Mouse (Mus musculus) MEL (cell line): ENCODE data around the gene Rbm18. TPM values are rescaled to one million over a fixed set of nuclear protein-coding genes. Genes with fewer than 3 reads are reported as not detected.

Experiments used
- DNase-seq: peaks from one replicate; pipeline ENCODE4 v3.0.0; 2011; ENCODE audit warnings: low read depth, low spot score
- H3K27ac ChIP-seq: 2 replicates; pipeline ENCODE4 v1.5.1; 2012; ENCODE audit warnings: low read depth, mild to moderate bottlenecking, control low read depth, low read length, moderate library complexity; ENCODE audit not compliant: control insufficient read depth
- H3K27me3 ChIP-seq, 2 experiments: fragments of 150-350 bp in 1 of 2; sonication (generic) in 1 of 2; 2 replicates each; pipeline ENCODE4 v1.6.1; 2012; ENCODE audit warnings: low read length in 2 of 2, mild to moderate bottlenecking in 2 of 2, improper control_type of control experiment in 1 of 2, moderate library complexity in 1 of 2; ENCODE audit not compliant: insufficient read depth in 2 of 2, control insufficient read depth in 1 of 2
- H3K36me3 ChIP-seq, 2 experiments: 2 replicates each; pipeline ENCODE4 v1.6.1; 2012 to 2014; ENCODE audit warnings: low read length in 2 of 2, improper control_type of control experiment in 1 of 2, inconsistent platforms in 1 of 2, mild to moderate bottlenecking in 1 of 2; ENCODE audit not compliant: insufficient read depth in 2 of 2, control insufficient read depth in 1 of 2
- H3K4me1 ChIP-seq, 2 experiments: fragments of 150-350 bp in 1 of 2; sonication (generic) in 1 of 2; 2 replicates each; pipeline ENCODE4 v1.6.1; 2012; ENCODE audit warnings: low read length in 2 of 2, improper control_type of control experiment in 1 of 2, mild to moderate bottlenecking in 1 of 2; ENCODE audit not compliant: insufficient read depth in 2 of 2, control insufficient read depth in 1 of 2
- H3K4me3 ChIP-seq, 2 experiments: fragments of 150-350 bp in 1 of 2; sonication (generic) in 1 of 2; 2 replicates each; pipeline ENCODE4 v1.5.1; 2012; ENCODE audit warnings: low read depth in 2 of 2, low read length in 2 of 2, mild to moderate bottlenecking in 2 of 2, moderate library complexity in 2 of 2, control low read depth in 1 of 2, improper control_type of control experiment in 1 of 2; ENCODE audit not compliant: control insufficient read depth in 1 of 2, insufficient read depth in 1 of 2
- H3K79me2 ChIP-seq: 2 replicates; pipeline ENCODE4 v1.6.1; 2012; ENCODE audit warnings: mild to moderate bottlenecking, low read length, moderate library complexity; ENCODE audit not compliant: control insufficient read depth, poor library complexity, insufficient read depth
- H3K9ac ChIP-seq: 2 replicates; pipeline ENCODE4 v1.6.1; 2012; ENCODE audit warnings: low read depth, mild to moderate bottlenecking, control low read depth, low read length, moderate library complexity; ENCODE audit not compliant: control insufficient read depth, poor library complexity, severe bottlenecking
- H3K9me3 ChIP-seq: fragments of 150-350 bp; sonication (generic); replicated peaks from 2 replicates; pipeline ENCODE4 v1.6.1; 2012; ENCODE audit warnings: mild to moderate bottlenecking, low read length, improper control_type of control experiment, moderate library complexity; ENCODE audit not compliant: insufficient read depth
- ELF1 ChIP-seq: IDR thresholded peaks from 2 replicates; pipeline ENCODE4 v1.6.1; 2014; ENCODE audit warnings: low read depth, mild to moderate bottlenecking, inconsistent platforms, low read length, improper control_type of control experiment, moderate library complexity
- GATA1 ChIP-seq: IDR thresholded peaks from 2 replicates; pipeline ENCODE4 v1.6.1; 2011; ENCODE audit warnings: low read depth, low read length, improper control_type of control experiment
- JUND ChIP-seq: IDR thresholded peaks from 2 replicates; pipeline ENCODE4 v1.6.1; 2011; ENCODE audit warnings: low read depth, mild to moderate bottlenecking, improper control_type of control experiment, low read length
- MAX ChIP-seq: IDR thresholded peaks from 2 replicates; pipeline ENCODE4 v1.6.1; 2011; ENCODE audit warnings: low read length, improper control_type of control experiment
- MAZ ChIP-seq: IDR thresholded peaks from 2 replicates; pipeline ENCODE4 v1.6.1; 2012; ENCODE audit warnings: low read depth, mild to moderate bottlenecking, inconsistent platforms, low read length, improper control_type of control experiment
- MXI1 ChIP-seq: IDR thresholded peaks from 2 replicates; pipeline ENCODE4 v1.6.1; 2011; ENCODE audit warnings: mild to moderate bottlenecking, low read depth, low read length, improper control_type of control experiment
- MYB ChIP-seq: IDR thresholded peaks from 2 replicates; pipeline ENCODE4 v1.6.1; 2011; ENCODE audit warnings: mild to moderate bottlenecking, low read depth, low read length, improper control_type of control experiment
- RCOR1 ChIP-seq: IDR thresholded peaks from 2 replicates; pipeline ENCODE4 v1.6.1; 2012; ENCODE audit warnings: low read depth, mild to moderate bottlenecking, inconsistent platforms, low read length, improper control_type of control experiment
- SIN3A ChIP-seq: IDR thresholded peaks from 2 replicates; pipeline ENCODE4 v1.6.1; 2012; ENCODE audit warnings: low read length, improper control_type of control experiment, inconsistent platforms
- SMC3 ChIP-seq: IDR thresholded peaks from 2 replicates; pipeline ENCODE4 v1.6.1; 2011; ENCODE audit warnings: low read depth, low read length, improper control_type of control experiment
- TCF12 ChIP-seq: IDR thresholded peaks from 2 replicates; pipeline ENCODE4 v1.6.1; 2014; ENCODE audit warnings: low read depth, mild to moderate bottlenecking, inconsistent platforms, low read length, improper control_type of control experiment, moderate library complexity
- UBTF ChIP-seq: IDR thresholded peaks from 2 replicates; pipeline ENCODE4 v1.6.1; 2012; ENCODE audit warnings: low read depth, mild to moderate bottlenecking, inconsistent platforms, low read length, improper control_type of control experiment, moderate library complexity, borderline replicate concordance; ENCODE audit not compliant: insufficient read depth
- USF1 ChIP-seq: IDR thresholded peaks from 2 replicates; pipeline ENCODE4 v1.6.1; 2014; ENCODE audit warnings: low read depth, mild to moderate bottlenecking, inconsistent platforms, low read length, improper control_type of control experiment, moderate library complexity
- ZKSCAN1 ChIP-seq: IDR thresholded peaks from 2 replicates; pipeline ENCODE4 v1.6.1; 2012; ENCODE audit warnings: low read depth, mild to moderate bottlenecking, inconsistent platforms, low read length, improper control_type of control experiment, moderate library complexity
- ZNF384 ChIP-seq: IDR thresholded peaks from 2 replicates; pipeline ENCODE4 v1.6.1; 2012; ENCODE audit warnings: low read depth, mild to moderate bottlenecking, inconsistent platforms, low read length, improper control_type of control experiment
- polyA plus RNA-seq, 2 experiments: library from polyadenylated mRNA; stranded (reverse) in 1 of 2; unstranded in 1 of 2; fragments of >175 nt in 1 of 2; fragments of >200 nt in 1 of 2; gene quantifications; 2 replicates each; pipeline versions ENCODE4 v1.2.1 to v1.2.4; 2012; ENCODE audit warnings: low replicate concordance in 2 of 2, low read depth in 1 of 2; ENCODE audit not compliant: insufficient read length in 2 of 2, insufficient read depth in 1 of 2, missing spikeins in 1 of 2
- total RNA-seq: library from RNA; depleted of rRNA; stranded (reverse); fragments of 300-350 nt; gene quantifications from 2 replicates; pipeline ENCODE4 v1.2.3, GENCODE M21; 2012

Rbm18 gene
- total and polyA plus RNA-seq, 3 experiments: 16.7 to 20.1 TPM; not detected in 1

DNA sequence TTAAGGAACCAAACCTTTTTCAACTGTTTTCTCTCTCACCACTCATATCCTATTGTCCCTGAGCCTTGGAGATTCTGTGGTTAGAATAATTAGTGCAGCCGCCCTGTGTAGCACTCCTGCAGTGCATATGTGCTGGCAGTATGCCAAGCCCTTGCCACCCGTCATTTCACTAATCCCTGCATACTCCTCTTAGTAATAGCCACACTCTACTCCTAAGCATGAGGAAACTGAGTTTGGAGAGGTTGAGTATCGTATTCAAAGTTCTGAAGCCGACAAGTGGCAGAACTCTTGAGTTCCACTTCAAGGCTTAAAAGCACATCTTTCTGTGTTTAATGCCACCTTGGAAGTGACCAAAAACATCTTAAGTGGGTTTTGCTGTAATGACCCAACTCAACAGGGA, 35.6 kb upstream of the Rbm18 start:
- no peaks in the 10 kb centered on the region for H3K27me3 ChIP-seq
- H3K36me3 ChIP-seq: peaks cover 0 to 4% of the 10 kb centered on the region in 2 experiments; a peak in 2 of 4 replicates
- no peaks in the 10 kb centered on the region for H3K9me3 ChIP-seq
- DNase-seq: peak; percentile 12
- no peaks in the 10 kb centered on the region; a peak in 1 of 4 replicates for H3K4me1 ChIP-seq
- H3K27ac ChIP-seq: no peak overlapping the region
- TF ChIP-seq MAZ: no peak
- TF ChIP-seq MYB: no peak
- TF ChIP-seq ZKSCAN1: no peak
- no peak overlapping the region for H3K4me3 ChIP-seq
- no peaks in the 10 kb centered on the region for H3K79me2 ChIP-seq
- no peak overlapping the region for H3K9ac ChIP-seq

DNA sequence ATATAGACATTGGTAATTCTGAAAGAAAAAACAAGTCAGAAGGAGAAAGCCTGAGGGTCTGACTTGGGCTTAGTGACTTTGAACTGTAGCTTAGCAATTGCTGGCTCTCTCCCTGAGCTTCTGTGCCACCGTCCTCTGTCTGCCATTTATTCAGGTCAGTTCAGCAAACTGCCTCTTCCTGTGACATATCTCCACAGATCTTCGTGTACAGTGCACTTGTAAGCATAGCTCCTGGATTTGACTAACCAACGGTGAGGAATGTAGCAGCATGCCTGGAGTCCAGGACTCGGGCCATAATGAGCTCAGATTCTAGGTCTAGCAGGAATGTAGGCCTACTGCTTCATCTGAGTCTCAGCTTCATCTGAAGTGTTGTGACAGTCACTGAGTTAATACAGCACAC, 32.6 kb upstream of the Rbm18 start:
- TF ChIP-seq JUND: no peak
- TF ChIP-seq ELF1: no peak
- Histone ChIP-seq H3K36me3 (peaks cover 0 to 2% of the 10 kb centered on the region in 2 experiments; a peak in 1 of 4 replicates), H3K4me3 (no peak overlapping the region), H3K79me2 (no peaks in the 10 kb centered on the region), H3K4me1 (no peaks in the 10 kb centered on the region; a peak in 1 of 4 replicates), H3K27me3 (no peaks in the 10 kb centered on the region), H3K27ac (no peak overlapping the region), H3K9me3 (no peaks in the 10 kb centered on the region), H3K9ac (no peak overlapping the region)
- no peak for DNase-seq

DNA sequence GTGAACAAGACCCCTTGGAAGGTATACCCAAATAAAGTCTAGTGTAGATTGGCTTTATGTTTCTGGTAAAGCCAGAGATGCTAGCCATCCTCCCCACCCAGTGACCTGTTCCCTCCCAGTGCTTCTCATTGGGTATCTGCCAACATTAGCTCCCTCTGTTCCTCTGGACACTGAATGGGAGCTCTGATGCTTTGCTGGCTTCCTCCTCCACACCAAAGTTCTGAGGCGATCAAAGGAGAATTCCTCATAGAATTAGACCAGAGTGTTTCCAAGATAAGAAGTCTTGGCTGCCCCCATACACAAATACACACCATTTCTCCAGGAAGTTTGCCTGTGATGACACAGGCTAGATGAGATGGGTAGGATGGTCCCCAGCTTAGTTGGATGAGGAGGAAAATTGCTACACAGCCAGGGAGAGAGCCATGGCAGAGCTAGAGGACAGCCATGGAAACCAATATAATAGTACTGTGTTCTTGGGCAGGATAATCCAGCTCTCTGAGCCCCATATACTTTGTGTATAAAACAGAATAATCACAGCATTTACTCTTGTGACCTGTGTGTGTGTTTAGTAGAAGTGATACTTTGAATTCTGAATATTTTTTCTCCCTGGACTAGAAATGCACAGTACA, 31.5 kb upstream of the Rbm18 start:
- H3K9me3 ChIP-seq: no peaks in the 10 kb centered on the region
- no peak overlapping the region for H3K9ac ChIP-seq
- H3K27ac ChIP-seq: no peak overlapping the region
- no peaks in the 10 kb centered on the region for H3K79me2 ChIP-seq
- TF ChIP-seq RCOR1 (no peak), GATA1 (no peak), UBTF (no peak), ZNF384 (no peak), MXI1 (no peak), SIN3A (no peak), USF1 (no peak), TCF12 (no peak), SMC3 (no peak), MAX (no peak)
- H3K4me3 ChIP-seq: no peak overlapping the region
- peaks cover 0 to 4% of the 10 kb centered on the region in 2 experiments; a peak in 1 of 4 replicates for H3K36me3 ChIP-seq
- no peaks in the 10 kb centered on the region; a peak in 1 of 4 replicates for H3K4me1 ChIP-seq
- no peak for DNase-seq
- H3K27me3 ChIP-seq: no peaks in the 10 kb centered on the region
